Mouse (Mus musculus) G1E (cell line): ENCODE data around the gene Atg7. TPM values are rescaled to one million over a fixed set of nuclear protein-coding genes. Genes with fewer than 3 reads are reported as not detected.

Source experiments
- ATAC-seq: 2 replicates; pipeline ENCODE4 v1.8.0; 2016; ENCODE audit warnings: mild to moderate bottlenecking; ENCODE audit not compliant: insufficient number of reproducible peaks, poor library complexity, low FRiP score, severe bottlenecking; ENCODE audit errors: extremely low read depth
- DNase-seq: peaks from one replicate; pipeline ENCODE4 v3.0.0; 2012; ENCODE audit warnings: low spot score
- H3K27me3 ChIP-seq: 2 replicates; pipeline ENCODE4 v1.6.1; 2012; ENCODE audit warnings: mild to moderate bottlenecking, low read length, inconsistent platforms; ENCODE audit not compliant: insufficient read depth
- H3K36me3 ChIP-seq: replicated peaks from 2 replicates; pipeline ENCODE3; 2012; ENCODE audit warnings: mild to moderate bottlenecking, inconsistent platforms
- H3K4me1 ChIP-seq: 2 replicates; pipeline ENCODE4 v1.6.1; 2012; ENCODE audit warnings: low read depth, low read length, inconsistent platforms, mixed read lengths; ENCODE audit not compliant: insufficient read depth
- H3K4me3 ChIP-seq: 2 replicates; pipeline ENCODE4 v1.5.1; 2012; ENCODE audit warnings: low read depth, mild to moderate bottlenecking, inconsistent platforms, low read length, moderate library complexity, mixed read lengths
- H3K9me3 ChIP-seq: replicated peaks from 2 replicates; pipeline ENCODE4 v1.6.1; 2012; ENCODE audit warnings: inconsistent platforms
- CTCF ChIP-seq: IDR thresholded peaks from 2 replicates; pipeline ENCODE4 v1.5.1; 2012; ENCODE audit warnings: low read depth, low read length, inconsistent platforms, mixed read lengths
- GATA1 ChIP-seq: IDR thresholded peaks from 2 replicates; pipeline ENCODE4 v1.6.1; 2012; ENCODE audit warnings: borderline replicate concordance, low read length, inconsistent platforms, mixed read lengths
- GATA2 ChIP-seq: IDR thresholded peaks from 2 replicates; pipeline ENCODE4 v1.6.1; 2012; ENCODE audit warnings: low read depth, low read length, inconsistent platforms, borderline replicate concordance
- POLR2AphosphoS5 ChIP-seq: IDR thresholded peaks from 2 replicates; pipeline ENCODE4 v1.6.1; 2012; ENCODE audit warnings: low read depth, low read length, inconsistent platforms; ENCODE audit not compliant: insufficient replicate concordance
- TAL1 ChIP-seq: conservative IDR thresholded peaks from 2 replicates; pipeline ENCODE4 v1.6.1; 2012; ENCODE audit warnings: low read depth, low read length, inconsistent platforms, mixed read lengths
- polyA plus RNA-seq: library from polyadenylated mRNA; stranded (reverse); fragments of >175 nt; gene quantifications from 2 replicates; pipeline ENCODE4 v1.2.3, GENCODE M21; 2012
- total RNA-seq, 2 experiments: library from RNA; stranded (forward) in 1 of 2; stranded (reverse) in 1 of 2; fragments of 200-1000 nt in 1 of 2; fragments of >200 nt in 1 of 2; fragmentation: Nextera tagmentation in 1 of 2; gene quantifications; 2 replicates each; pipeline ENCODE4 v1.2.3; 2014 to 2017

The Atg7 gene
- total and polyA plus RNA-seq, 3 experiments: 19.4 to 47.4 (median 37.9) TPM

DNA sequence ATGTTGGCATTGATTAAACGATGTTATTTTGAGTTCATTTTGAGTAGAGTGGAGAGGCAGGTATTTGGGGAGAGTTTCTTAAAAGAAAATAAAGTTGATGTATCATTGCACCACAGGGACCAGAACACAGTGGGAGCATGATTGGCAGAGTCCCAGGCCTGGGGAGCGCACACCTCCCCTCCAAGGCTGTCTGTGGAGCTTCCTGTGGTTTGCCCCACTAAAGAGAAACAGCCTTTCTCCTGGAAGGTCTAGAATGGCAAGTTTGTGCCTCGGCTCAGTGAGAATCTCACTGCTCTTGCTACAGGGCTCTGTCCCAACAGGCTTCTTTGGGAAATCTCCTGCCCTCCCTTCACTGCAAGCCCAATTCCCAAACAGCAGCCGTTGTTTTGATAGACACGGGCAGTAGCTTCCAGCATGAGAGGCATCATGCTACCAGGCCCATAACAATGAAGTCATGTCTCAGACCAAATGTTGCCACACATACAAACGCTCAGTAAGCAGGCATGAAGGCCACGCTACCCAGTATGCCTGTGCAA is 103.6 kb downstream of the Atg7 start:
- H3K36me3 ChIP-seq: peaks cover 40% of the 10 kb centered on the region
- DNase-seq (no peak), ATAC-seq (no peak)
- TF ChIP-seq TAL1 (no peak), GATA2 (no peak), POLR2AphosphoS5 (no peak), GATA1 (no peak), CTCF (no peak)
- H3K4me3 ChIP-seq: no peak overlapping the region
- H3K27me3 ChIP-seq: no peaks in the 10 kb centered on the region
- H3K9me3 ChIP-seq: no peaks in the 10 kb centered on the region; the same call in 1 of the 2 replicates
- H3K4me1 ChIP-seq: no peaks in the 10 kb centered on the region; the same call in 1 of the 2 replicates

DNA sequence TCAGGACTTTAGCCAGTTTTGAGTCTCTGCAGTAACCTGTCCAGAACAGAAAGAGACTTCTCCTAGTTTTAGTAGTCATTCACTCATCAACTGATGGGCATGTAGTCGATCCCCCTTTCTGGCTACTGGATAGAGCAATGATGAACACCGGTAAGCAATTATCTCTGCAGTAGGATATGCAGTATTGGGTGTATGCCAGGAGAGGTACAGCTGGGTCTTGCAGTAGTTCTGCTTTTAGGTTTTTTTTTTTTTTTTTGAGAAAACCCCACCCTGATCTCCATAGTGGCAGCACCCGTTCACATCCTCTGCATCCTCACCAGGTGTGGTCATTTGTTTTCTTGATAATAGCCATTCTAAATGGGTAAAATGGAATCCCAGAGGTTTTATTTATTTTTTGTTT is 105.5 kb downstream of the Atg7 start:
- no peaks in the 10 kb centered on the region; the same call in 1 of the 2 replicates for H3K9me3 ChIP-seq
- DNase-seq: no peak
- no peaks in the 10 kb centered on the region; the same call in 1 of the 2 replicates for H3K4me1 ChIP-seq
- H3K27me3 ChIP-seq: no peaks in the 10 kb centered on the region
- H3K4me3 ChIP-seq: no peak overlapping the region
- TF ChIP-seq CTCF: no peak
- TF ChIP-seq GATA2: no peak
- no peak; the same call in 1 of the 2 replicates for ATAC-seq
- H3K36me3 ChIP-seq: peaks cover 28% of the 10 kb centered on the region

DNA sequence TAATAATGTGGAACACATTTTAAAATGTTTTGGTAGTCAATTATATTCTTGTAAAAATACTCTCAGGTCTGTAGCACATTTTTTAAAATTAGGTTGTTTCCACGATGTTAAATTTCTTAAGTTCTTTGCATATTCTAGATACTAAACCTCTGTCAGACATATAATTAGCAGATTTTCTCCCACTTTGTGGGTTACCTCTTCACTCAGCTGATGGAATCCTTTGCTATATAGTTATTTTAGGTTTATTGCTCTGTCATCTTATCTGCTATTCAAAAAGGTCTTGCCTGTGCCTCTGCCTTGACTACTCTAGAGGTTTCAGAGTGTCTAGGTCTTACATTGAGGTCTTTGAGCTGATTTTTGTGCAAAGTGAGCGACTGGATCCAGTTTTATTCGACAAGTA is 106.0 kb downstream of the Atg7 start:
- TF ChIP-seq GATA2 (no peak), POLR2AphosphoS5 (no peak), CTCF (no peak), GATA1 (no peak), TAL1 (no peak)
- no peak for DNase-seq
- peaks cover 29% of the 10 kb centered on the region for H3K36me3 ChIP-seq
- no peak overlapping the region for H3K4me3 ChIP-seq
- H3K4me1 ChIP-seq: no peaks in the 10 kb centered on the region; the same call in 1 of the 2 replicates
- H3K27me3 ChIP-seq: no peaks in the 10 kb centered on the region
- no peaks in the 10 kb centered on the region; the same call in 1 of the 2 replicates for H3K9me3 ChIP-seq
- ATAC-seq: no peak

DNA sequence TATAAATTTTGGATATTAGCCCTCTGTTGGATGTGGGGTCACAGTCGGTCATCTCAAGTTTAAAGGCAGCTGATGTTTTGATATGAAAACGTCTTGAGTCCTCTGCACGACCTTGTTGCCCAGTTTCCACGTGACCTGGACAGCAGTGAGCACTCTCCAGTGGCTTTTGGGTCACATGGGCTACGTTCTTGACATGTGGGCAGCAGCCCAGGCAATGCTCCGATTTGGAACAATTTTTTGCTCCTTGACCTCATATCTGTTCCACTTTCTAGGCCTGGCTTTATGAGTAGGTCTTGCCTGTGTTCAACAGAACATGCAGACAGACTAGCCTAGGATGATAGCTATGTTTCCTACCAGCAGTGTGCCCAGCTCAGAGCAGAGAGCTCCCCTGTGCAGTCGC is 115.9 kb downstream of the Atg7 start:
- Histone ChIP-seq H3K4me3 (no peak overlapping the region), H3K36me3 (peaks cover 9% of the 10 kb centered on the region), H3K4me1 (no peaks in the 10 kb centered on the region), H3K9me3 (no peaks in the 10 kb centered on the region), H3K27me3 (no peaks in the 10 kb centered on the region)
- no peak for ATAC-seq
- TF ChIP-seq GATA2 (no peak), TAL1 (no peak)
- no peak for DNase-seq

DNA sequence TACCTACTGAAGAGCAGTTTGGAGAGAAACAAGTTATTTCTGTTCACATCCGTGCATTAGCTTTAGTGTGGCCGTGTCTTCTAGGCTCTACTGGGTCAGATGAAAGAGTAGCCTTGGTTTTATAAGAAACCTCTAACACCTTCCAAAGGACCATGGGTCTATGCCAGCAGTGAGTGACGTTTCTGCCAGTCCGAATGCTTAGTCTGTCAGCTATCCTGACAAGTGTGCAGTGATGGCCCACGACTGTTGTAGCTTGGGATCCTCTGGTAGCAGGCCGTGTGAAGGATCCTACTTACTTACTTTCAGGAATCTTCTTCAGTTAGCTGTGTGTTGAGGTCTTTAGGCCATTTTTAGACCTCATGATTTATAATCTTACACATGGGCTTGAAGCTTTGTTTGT is 123.4 kb downstream of the Atg7 start:
- DNase-seq (no peak), ATAC-seq (no peak)
- Histone ChIP-seq H3K4me3 (no peak overlapping the region), H3K27me3 (no peaks in the 10 kb centered on the region), H3K9me3 (no peaks in the 10 kb centered on the region), H3K36me3 (peaks cover 7% of the 10 kb centered on the region), H3K4me1 (no peaks in the 10 kb centered on the region; the same call in 1 of the 2 replicates)
- TF ChIP-seq GATA1 (no peak), TAL1 (no peak), CTCF (no peak), POLR2AphosphoS5 (no peak), GATA2 (no peak)

DNA sequence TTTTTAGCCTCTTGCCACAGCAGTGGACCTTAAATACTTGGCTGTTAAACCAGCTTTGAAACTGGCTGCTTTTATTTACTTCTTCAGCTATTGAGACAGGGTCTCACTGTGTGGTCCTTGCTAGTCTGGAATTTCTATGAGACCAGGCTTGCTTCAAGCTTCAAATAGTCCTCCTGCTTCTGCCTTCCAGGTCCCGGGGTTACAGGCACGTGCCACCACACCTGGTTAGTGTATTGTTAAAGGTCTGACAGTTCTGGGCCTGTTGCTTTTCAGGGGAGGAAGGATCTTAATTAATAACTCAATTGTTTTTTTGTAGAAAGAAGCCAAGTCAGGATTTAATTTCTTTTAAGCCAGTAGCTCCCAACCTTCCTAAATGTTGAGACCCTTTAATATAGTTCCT is 124.8 kb downstream of the Atg7 start:
- TF ChIP-seq POLR2AphosphoS5: no peak
- no peak for TF ChIP-seq GATA1
- no peak for TF ChIP-seq GATA2
- no peak for TF ChIP-seq TAL1
- no peak for TF ChIP-seq CTCF
- DNase-seq: no peak
- Histone ChIP-seq H3K9me3 (no peaks in the 10 kb centered on the region), H3K36me3 (peaks cover 7% of the 10 kb centered on the region), H3K27me3 (no peaks in the 10 kb centered on the region), H3K4me3 (no peak overlapping the region), H3K4me1 (no peaks in the 10 kb centered on the region; the same call in 1 of the 2 replicates)
- ATAC-seq: no peak

DNA sequence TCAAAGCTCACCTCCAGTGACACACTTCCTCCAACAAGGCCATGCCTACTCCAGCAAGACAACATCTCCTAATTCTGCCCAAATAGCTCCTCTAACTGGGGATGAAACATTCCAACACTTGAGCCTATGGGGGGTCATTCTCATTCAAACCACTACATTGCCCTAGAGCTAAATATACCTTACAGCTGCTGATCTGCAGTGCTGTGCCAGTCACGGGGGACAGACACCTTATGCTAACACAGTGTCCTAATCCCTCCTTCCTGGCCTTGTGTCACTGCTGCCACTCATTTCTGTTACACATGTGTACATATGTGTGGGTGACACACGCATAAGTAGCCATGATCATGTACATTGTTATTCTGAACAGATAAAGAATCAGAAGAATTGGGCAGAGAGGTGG is 127.4 kb downstream of the Atg7 start:
- no peaks in the 10 kb centered on the region; the same call in 1 of the 2 replicates for H3K4me1 ChIP-seq
- no peaks in the 10 kb centered on the region for H3K27me3 ChIP-seq
- DNase-seq: no peak
- peaks cover 7% of the 10 kb centered on the region for H3K36me3 ChIP-seq
- H3K4me3 ChIP-seq: no peak overlapping the region
- no peaks in the 10 kb centered on the region for H3K9me3 ChIP-seq
- TF ChIP-seq TAL1 (no peak), GATA1 (no peak), POLR2AphosphoS5 (no peak), CTCF (no peak), GATA2 (no peak)
- no peak for ATAC-seq
